Mouse (Mus musculus) right cerebral cortex, postnatal 25 days (tissue): ENCODE measurements around the gene Olfr656.

Experiments used
- DNase-seq: peaks from one replicate; pipeline ENCODE4 v3.0.0; 2022

Gene Olfr656

GRCm38 (mm10) chr7:104613655-104614054 lies at the start of gene Olfr656:
Gene Olfr656 (plus strand): TSS chr7:104613955.
- DNase-seq, result no peak

- no peak for DNase-seq
These were observed 36.7 kb upstream of the Olfr656 start, which contains the start of gene Olfr653 for GRCm38 (mm10) chr7:104577014-104577413. Gene Olfr653 (plus strand): TSS chr7:104577314.

GRCm38 (mm10) chr7:104580846-104581245 lies 32.9 kb upstream of the Olfr656 start:
- no peak for DNase-seq

- no peak for DNase-seq
These were observed 32.3 kb upstream of the Olfr656 start for GRCm38 (mm10) chr7:104581429-104581828.

GRCm38 (mm10) chr7:104586725-104587124 lies 27.0 kb upstream of the Olfr656 start, which contains the start of gene Olfr654:
Gene Olfr654 (plus strand): TSS chr7:104587025.
- DNase-seq, result no peak

GRCm38 (mm10) chr7:104588274-104588673 lies 25.5 kb upstream of the Olfr656 start:
- DNase-seq, result no peak

- DNase-seq, result no peak
These were observed 12.1 kb upstream of the Olfr656 start, which contains the start of gene Olfr655 for GRCm38 (mm10) chr7:104601679-104602078. Gene Olfr655 (minus strand): TSS chr7:104601779.

GRCm38 (mm10) chr7:104603173-104603572 lies 10.6 kb upstream of the Olfr656 start:
- DNase-seq, result no peak

- no peak for DNase-seq
These were observed 9.0 kb upstream of the Olfr656 start for GRCm38 (mm10) chr7:104604727-104605126.

GRCm38 (mm10) chr7:104624494-104624893 lies 10.7 kb downstream of the Olfr656 start, which contains the start of gene Olfr657:
Gene Olfr657 (plus strand): TSS chr7:104624794.
- no peak for DNase-seq

GRCm38 (mm10) chr7:104646841-104647482 lies 33.2 kb downstream of the Olfr656 start, which contains the start of gene Olfr658:
Gene Olfr658 (minus strand): TSS chr7:104647305.
- DNase-seq, result peak; percentile 8

- DNase-seq, result no peak
These were observed 52.7 kb downstream of the Olfr656 start, which contains the start of gene Olfr659 for GRCm38 (mm10) chr7:104666453-104666852. Gene Olfr659 (plus strand): TSS chr7:104666753.
